Mouse (Mus musculus) stomach, embryonic 16.5 days (tissue): Measurements from ENCODE around the gene Mysm1. TPM values are rescaled to one million over a fixed set of nuclear protein-coding genes. Genes with fewer than 3 reads are reported as not detected.
A peak's percentile ranks its signal among the peaks of the same experiment; 100 is the strongest.

Source experiments
- ATAC-seq: fragments of 200-750 bp; cut with Nextera tagmentation; 2 replicates; pipeline ENCODE4 v1.8.0; 2017; ENCODE audit warnings: moderate number of reproducible peaks, moderate TSS enrichment; ENCODE audit not compliant: insufficient read depth, low FRiP score
- H3K27ac ChIP-seq: fragments of 300-500 bp; sonication (generic); 2 replicates; pipeline ENCODE4 v1.5.1; 2014; ENCODE audit warnings: low read length
- H3K27me3 ChIP-seq: fragments of 300-500 bp; sonication (generic); 2 replicates; pipeline ENCODE4 v1.6.1; 2014; ENCODE audit warnings: low read length, control low read depth, mixed read lengths; ENCODE audit not compliant: control insufficient read depth, insufficient read depth
- H3K36me3 ChIP-seq: fragments of 300-500 bp; sonication (generic); 2 replicates; pipeline ENCODE4 v1.6.1; 2014; ENCODE audit warnings: low read length; ENCODE audit not compliant: control insufficient read depth, insufficient read depth
- H3K4me1 ChIP-seq: fragments of 300-500 bp; sonication (generic); 2 replicates; pipeline ENCODE4 v1.6.1; 2014; ENCODE audit warnings: low read length, control low read depth, mixed read lengths; ENCODE audit not compliant: control insufficient read depth, insufficient read depth
- H3K4me2 ChIP-seq: fragments of 300-500 bp; sonication (generic); 2 replicates; pipeline ENCODE4 v1.6.1; 2014; ENCODE audit warnings: low read depth, low read length, mixed read lengths
- H3K4me3 ChIP-seq: fragments of 300-500 bp; sonication (generic); replicated peaks from 2 replicates; pipeline ENCODE4 v1.5.1; 2014; ENCODE audit warnings: mild to moderate bottlenecking, low read length
- H3K9ac ChIP-seq: fragments of 300-500 bp; sonication (generic); 2 replicates; pipeline ENCODE4 v1.6.1; 2014; ENCODE audit warnings: low read length
- H3K9me3 ChIP-seq: fragments of 300-500 bp; sonication (generic); replicated peaks from 2 replicates; pipeline ENCODE4 v1.6.1; 2016; ENCODE audit warnings: low read length, control low read depth; ENCODE audit not compliant: control insufficient read depth
- WGBS: fragments of 180-500 bp; shearing (Covaris S2); extraction: QIAGEN DNeasy Blood & Tissue Kit; methylation state at CpG from one replicate; pipeline ENCODE4 v1.1.7; 2014; 5-methylcytosine and 5-hydroxymethylcytosine counted together
- polyA plus RNA-seq: library from polyadenylated mRNA; unstranded; fragments of >200 nt; fragmentation: Nextera tagmentation; extraction: Ambion mirVana; gene quantifications from 2 replicates; pipeline ENCODE4 v1.2.1, GENCODE M21; 2015

Gene Mysm1
- polyA plus RNA-seq, 1 experiment from 2014 or later, result 27.0 TPM

DNA sequence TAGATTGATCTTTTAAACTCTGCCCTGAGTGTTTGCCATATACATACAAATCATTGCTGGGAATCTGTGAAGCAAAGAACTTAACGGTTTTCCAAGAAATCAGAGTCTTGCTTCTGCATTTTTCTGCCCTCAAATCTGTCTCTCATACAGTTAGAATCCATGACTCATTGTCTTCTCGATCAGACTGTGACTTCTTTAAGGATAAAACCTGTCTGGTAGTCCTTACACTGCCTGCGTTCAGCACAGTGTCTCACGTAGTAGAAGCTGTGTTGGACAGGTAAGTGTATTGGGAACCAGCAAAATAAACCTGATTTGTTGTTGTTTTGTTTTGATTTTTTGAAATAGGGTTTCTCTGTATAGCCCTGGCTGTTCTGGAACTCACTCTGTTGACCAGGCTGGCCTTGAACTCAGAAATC is 608 bp upstream of the Mysm1 start:
- 40% methylated on average over 4 of the region's 4 CpGs for WGBS
- Histone ChIP-seq H3K27me3 (no peaks in the 10 kb centered on the region), H3K9me3 (no peaks in the 10 kb centered on the region), H3K4me1 (peaks cover 11% of the 10 kb centered on the region), H3K4me2 (peak overlapping the region; percentile 55), H3K9ac (peak overlapping the region; percentile 86), H3K27ac (peak overlapping the region; percentile 75; the same call in 1 of the 2 replicates), H3K36me3 (no peaks in the 10 kb centered on the region), H3K4me3 (peak overlapping the region; percentile 71)
- ATAC-seq, result no peak

GRCm38 (mm10) chr4:94973321-94973720 is 5.6 kb downstream of the Mysm1 start:
- Histone ChIP-seq H3K36me3 (peaks cover 8% of the 10 kb centered on the region), H3K27me3 (no peaks in the 10 kb centered on the region), H3K27ac (no peak overlapping the region), H3K4me2 (no peak overlapping the region), H3K9me3 (no peaks in the 10 kb centered on the region), H3K9ac (no peak overlapping the region), H3K4me1 (peaks cover 11% of the 10 kb centered on the region), H3K4me3 (no peak overlapping the region)
- no peak for ATAC-seq
- 84% methylated on average over 2 of the region's 2 CpGs for WGBS

- no peak overlapping the region for H3K27ac ChIP-seq
- ATAC-seq, result no peak
- H3K4me3 ChIP-seq, result no peak overlapping the region
- H3K9me3 ChIP-seq, result no peaks in the 10 kb centered on the region
- H3K9ac ChIP-seq, result no peak overlapping the region
- H3K4me2 ChIP-seq, result no peak overlapping the region
- 82% methylated on average over 3 of the region's 3 CpGs for WGBS
- peaks cover 21% of the 10 kb centered on the region for H3K36me3 ChIP-seq
- H3K27me3 ChIP-seq, result no peaks in the 10 kb centered on the region
- no peaks in the 10 kb centered on the region for H3K4me1 ChIP-seq
These were observed 26.1 kb downstream of the Mysm1 start for GRCm38 (mm10) chr4:94952773-94953172.

- Histone ChIP-seq H3K9me3 (no peaks in the 10 kb centered on the region), H3K27ac (no peak overlapping the region), H3K9ac (no peak overlapping the region), H3K4me2 (no peak overlapping the region), H3K4me3 (no peak overlapping the region), H3K36me3 (peaks cover 8% of the 10 kb centered on the region; the same call in 1 of the 2 replicates), H3K27me3 (no peaks in the 10 kb centered on the region), H3K4me1 (no peaks in the 10 kb centered on the region)
- ATAC-seq, result no peak
- WGBS, result 71% methylated on average over 11 of the region's 11 CpGs
These were observed 37.6 kb downstream of the Mysm1 start for GRCm38 (mm10) chr4:94941221-94941855.

DNA sequence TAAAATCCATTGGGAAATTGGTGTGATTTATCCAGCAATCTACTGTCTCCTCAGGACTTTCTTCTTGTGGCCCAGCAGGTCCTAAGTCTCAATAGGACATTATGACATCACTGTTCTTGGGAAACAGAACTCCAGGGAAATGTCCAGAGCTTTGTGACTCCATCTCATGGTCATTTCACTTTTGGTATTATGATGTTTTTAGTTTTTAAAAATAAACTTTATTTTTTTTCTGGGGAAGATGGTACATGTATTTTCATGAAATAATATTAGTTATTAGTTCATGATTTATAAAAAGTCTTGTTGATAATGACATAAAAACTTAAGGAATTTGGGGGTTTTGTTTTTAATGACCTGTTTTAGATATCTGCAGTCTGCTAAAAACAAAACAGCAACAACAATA is 50.2 kb downstream of the Mysm1 start, which contains the start of gene Eqtn:
Gene Eqtn (minus strand): TSS at position 101 of the 400 bp plus-strand sequence.
- H3K27me3 ChIP-seq, result no peaks in the 10 kb centered on the region
- H3K4me1 ChIP-seq, result no peaks in the 10 kb centered on the region
- H3K4me2 ChIP-seq, result no peak within 1 kb of the TSS
- no peak within 1 kb of the TSS for H3K9ac ChIP-seq
- no peaks in the 10 kb centered on the region for H3K9me3 ChIP-seq
- no peaks in the 10 kb centered on the region for H3K36me3 ChIP-seq
- ATAC-seq, result no peak
- no peak within 1 kb of the TSS for H3K4me3 ChIP-seq
- H3K27ac ChIP-seq, result no peak within 1 kb of the TSS

GRCm38 (mm10) chr4:94901780-94902179 is 77.1 kb downstream of the Mysm1 start:
- H3K4me2 ChIP-seq, result no peak overlapping the region
- ATAC-seq, result no peak
- 42% methylated on average over 3 of the region's 3 CpGs for WGBS

GRCm38 (mm10) chr4:94900744-94901143 is 78.2 kb downstream of the Mysm1 start:
- H3K4me1 ChIP-seq, result no peaks in the 10 kb centered on the region
- H3K9ac ChIP-seq, result no peak overlapping the region
- H3K27ac ChIP-seq, result no peak overlapping the region
- no peak overlapping the region for H3K4me2 ChIP-seq
- no peaks in the 10 kb centered on the region for H3K9me3 ChIP-seq
- WGBS, result 13% methylated on average over 2 of the region's 2 CpGs
- H3K4me3 ChIP-seq, result no peak overlapping the region
- no peak for ATAC-seq
- no peaks in the 10 kb centered on the region for H3K27me3 ChIP-seq
- no peaks in the 10 kb centered on the region for H3K36me3 ChIP-seq

More at GRCm38 (mm10) chr4:94901780-94902179, 77.1 kb downstream of the Mysm1 start:
- H3K9me3 ChIP-seq, result no peaks in the 10 kb centered on the region
- H3K4me3 ChIP-seq, result no peak overlapping the region
- H3K36me3 ChIP-seq, result no peaks in the 10 kb centered on the region
- no peak overlapping the region for H3K27ac ChIP-seq
- no peaks in the 10 kb centered on the region for H3K4me1 ChIP-seq
- no peak overlapping the region for H3K9ac ChIP-seq
- H3K27me3 ChIP-seq, result no peaks in the 10 kb centered on the region

Other genes starting within 250 kb of the Mysm1 start
- 15.2 and 15.9 TPM in 2 replicates for gene Tek, start 239.8 kb downstream of the Mysm1 start, polyA plus RNA-seq
- 0.15 TPM in 1 of 2 replicates, not detected in the other for gene Eqtn, start 50.3 kb downstream of the Mysm1 start, polyA plus RNA-seq
- gene Jun, start 73.1 kb upstream of the Mysm1 start, polyA plus RNA-seq, result 90.7 and 107 TPM in 2 replicates